Mouse (Mus musculus) megakaryocyte, embryonic 14.5 days (primary cell): ENCODE results near the gene Lcn10.

ENCODE experiments used
- FLI1 ChIP-seq: IDR thresholded peaks from 2 replicates; pipeline ENCODE4 v1.6.1; 2012; ENCODE audit warnings: low read length, inconsistent platforms, mixed read lengths
- GATA1 ChIP-seq: IDR thresholded peaks from 3 replicates; pipeline ENCODE4 v1.6.1; 2012; ENCODE audit warnings: mixed read lengths, low read length, inconsistent platforms, borderline replicate concordance

- TF ChIP-seq FLI1 (no peak), GATA1 (no peak)
Measured at GRCm38 (mm10) chr2:25634046-25634445, 48.5 kb upstream of the Lcn10 start.
